Mouse (Mus musculus) granulocyte monocyte progenitor cell, adult 5-6 weeks (primary cell): ENCODE results near the gene Spata33. TPM values are rescaled to one million over a fixed set of nuclear protein-coding genes. Genes with fewer than 3 reads are reported as not detected.
"Not testable (repeated sequence)": the region's sequence is repeated elsewhere in the genome, so short reads cannot be mapped to it uniquely, and the experiment has no call there.

ENCODE experiments used
- ATAC-seq: replicated peaks from 2 replicates; pipeline ENCODE4 v1.8.0; 2016; ENCODE audit warnings: mild to moderate bottlenecking, moderate TSS enrichment, inconsistent platforms; ENCODE audit not compliant: poor library complexity, severe bottlenecking
- total RNA-seq, 2 experiments: library from RNA; stranded (forward) in 1 of 2; stranded (reverse) in 1 of 2; fragments of 200-712, 200-1000 nt in 1 of 2; fragments of >200 nt in 1 of 2; fragmentation: Nextera tagmentation in 1 of 2; gene quantifications; 2 replicates each; pipeline ENCODE4 v1.2.3; 2014 to 2017

The Spata33 gene
- total RNA-seq, 2 experiments from 2014 or later: 0.36 to 0.80 TPM

- not testable (repeated sequence) for ATAC-seq
Observed at GRCm38 (mm10) chr8:123257593-123257992, 45.0 kb downstream of the Spata33 start.

GRCm38 (mm10) chr8:123267926-123268656, 55.5 kb downstream of the Spata33 start:
- no peak for ATAC-seq

GRCm38 (mm10) chr8:123271147-123271546, 58.5 kb downstream of the Spata33 start:
- ATAC-seq: no peak

Other genes with a start within 250 kb of the Spata33 start
- gene Ankrd11, start 170.6 kb upstream of the Spata33 start, total RNA-seq (2014; fragmentation: Nextera tagmentation): 86.3 and 104 TPM in 2 replicates
- gene Ankrd11, start 170.6 kb upstream of the Spata33 start, total RNA-seq (2017): 63.3 and 63.9 TPM in 2 replicates
- gene Spg7, start 149.9 kb upstream of the Spata33 start, total RNA-seq (2014; fragmentation: Nextera tagmentation): 29.5 and 40.3 TPM in 2 replicates
- 47.3 and 65.5 TPM in 2 replicates for gene Spg7, start 149.9 kb upstream of the Spata33 start, total RNA-seq (2017)
- gene Rpl13, start 110.5 kb upstream of the Spata33 start, total RNA-seq (2014; fragmentation: Nextera tagmentation): 1,716 and 2,163 TPM in 2 replicates
- gene Rpl13, start 110.5 kb upstream of the Spata33 start, total RNA-seq (2017): 2,167 and 2,701 TPM in 2 replicates
- gene Cpne7, start 95.5 kb upstream of the Spata33 start, total RNA-seq (2014; fragmentation: Nextera tagmentation): not detected in 2 replicates
- gene Cpne7, start 95.5 kb upstream of the Spata33 start, total RNA-seq (2017): not detected in 2 replicates
- not detected in 2 replicates for gene Sult5a1, start 54.5 kb upstream of the Spata33 start, total RNA-seq (2014; fragmentation: Nextera tagmentation)
- not detected in 2 replicates for gene Sult5a1, start 54.5 kb upstream of the Spata33 start, total RNA-seq (2017)
- gene Dpep1, start 26.6 kb upstream of the Spata33 start, total RNA-seq (2014; fragmentation: Nextera tagmentation): not detected in 2 replicates
- not detected in 2 replicates for gene Dpep1, start 26.6 kb upstream of the Spata33 start, total RNA-seq (2017)
- 22.6 and 37.6 TPM in 2 replicates for gene Chmp1a, start 69 bp upstream of the Spata33 start, total RNA-seq (2014; fragmentation: Nextera tagmentation)
- 28.3 and 35.4 TPM in 2 replicates for gene Chmp1a, start 69 bp upstream of the Spata33 start, total RNA-seq (2017)
- 26.7 and 54.5 TPM in 2 replicates for gene Cdk10, start 12.0 kb downstream of the Spata33 start, total RNA-seq (2014; fragmentation: Nextera tagmentation)
- 39.4 and 39.9 TPM in 2 replicates for gene Cdk10, start 12.0 kb downstream of the Spata33 start, total RNA-seq (2017)
- gene Spata2l, start 23.4 kb downstream of the Spata33 start, total RNA-seq (2014; fragmentation: Nextera tagmentation): 1.5 and 3.9 TPM in 2 replicates
- 1.0 and 4.3 TPM in 2 replicates for gene Spata2l, start 23.4 kb downstream of the Spata33 start, total RNA-seq (2017)
- 10.7 and 13.9 TPM in 2 replicates for gene Zfp276, start 41.4 kb downstream of the Spata33 start, total RNA-seq (2014; fragmentation: Nextera tagmentation)
- 7.8 and 9.9 TPM in 2 replicates for gene Zfp276, start 41.4 kb downstream of the Spata33 start, total RNA-seq (2017)
- 14.1 and 19.6 TPM in 2 replicates for gene Vps9d1, start 41.5 kb downstream of the Spata33 start, total RNA-seq (2014; fragmentation: Nextera tagmentation)
- 11.9 and 20.8 TPM in 2 replicates for gene Vps9d1, start 41.5 kb downstream of the Spata33 start, total RNA-seq (2017)
- 52.0 and 70.0 TPM in 2 replicates for gene Fanca, start 105.7 kb downstream of the Spata33 start, total RNA-seq (2014; fragmentation: Nextera tagmentation)
- gene Fanca, start 105.7 kb downstream of the Spata33 start, total RNA-seq (2017): 30.2 and 39.5 TPM in 2 replicates
- not detected in 2 replicates for gene Spire2, start 119.9 kb downstream of the Spata33 start, total RNA-seq (2014; fragmentation: Nextera tagmentation)
- 0.13 TPM in 1 of 2 replicates, not detected in the other for gene Spire2, start 119.9 kb downstream of the Spata33 start, total RNA-seq (2017)
- gene Tcf25, start 160.9 kb downstream of the Spata33 start, total RNA-seq (2014; fragmentation: Nextera tagmentation): 110 and 113 TPM in 2 replicates
- 194 and 224 TPM in 2 replicates for gene Tcf25, start 160.9 kb downstream of the Spata33 start, total RNA-seq (2017)
- gene Mc1r, start 194.3 kb downstream of the Spata33 start, total RNA-seq (2014; fragmentation: Nextera tagmentation): 0.28 TPM in 1 of 2 replicates, not detected in the other
- 0.05 TPM in 1 of 2 replicates, not detected in the other for gene Mc1r, start 194.3 kb downstream of the Spata33 start, total RNA-seq (2017)
- not detected in 2 replicates for gene Tubb3, start 198.6 kb downstream of the Spata33 start, total RNA-seq (2014; fragmentation: Nextera tagmentation)
- gene Tubb3, start 198.6 kb downstream of the Spata33 start, total RNA-seq (2017): not detected in 2 replicates
- 55.6 and 58.3 TPM in 2 replicates for gene Def8, start 210.7 kb downstream of the Spata33 start, total RNA-seq (2014; fragmentation: Nextera tagmentation)
- 57.5 and 75.5 TPM in 2 replicates for gene Def8, start 210.7 kb downstream of the Spata33 start, total RNA-seq (2017)